Mouse (Mus musculus) colon, adult 2 months (tissue): ENCODE data around the gene Src. TPM values are rescaled to one million over a fixed set of nuclear protein-coding genes. Genes with fewer than 3 reads are reported as not detected.

Experiments
- polyA plus RNA-seq: library from polyadenylated mRNA; depleted of rRNA; stranded (reverse); fragments of >200 nt; gene quantifications from 2 replicates; pipeline ENCODE4 v1.2.3, GENCODE M21; 2012; rRNA removed

The Src gene
- polyA plus RNA-seq: 119 and 148 TPM in 2 replicates

GRCm38 (mm10) chr2:157418206-157418605, at the start of gene Src:
Src (plus strand) TSS chr2:157418444.

Other genes starting within 250 kb of the Src start
- 6.4 and 7.1 TPM in 2 replicates for gene Rbl1, start 213.9 kb upstream of the Src start, polyA plus RNA-seq
- gene Rpn2, start 139.4 kb upstream of the Src start, polyA plus RNA-seq: 230 and 238 TPM in 2 replicates
- 0.12 and 0.16 TPM in 2 replicates for gene Mroh8, start 138.9 kb upstream of the Src start, polyA plus RNA-seq
- not detected in 2 replicates for gene Ghrh, start 70.9 kb upstream of the Src start, polyA plus RNA-seq
- gene Manbal, start 50.9 kb upstream of the Src start, polyA plus RNA-seq: 81.6 and 83.3 TPM in 2 replicates
- 28.2 and 31.8 TPM in 2 replicates for gene Nnat, start 141.6 kb downstream of the Src start, polyA plus RNA-seq
- 43.6 and 50.8 TPM in 2 replicates for gene Blcap, start 152.8 kb downstream of the Src start, polyA plus RNA-seq